Mouse (Mus musculus) heart, postnatal 14 days (tissue): ENCODE data around the gene Sh3d19. TPM values are rescaled to one million over a fixed set of nuclear protein-coding genes. Genes with fewer than 3 reads are reported as not detected.

Experiments used
- DNase-seq, 2 experiments: peaks; one replicate each; pipeline ENCODE4 v3.0.0; 2021 to 2022
- intact Hi-C: fragments of 180-260 bp; cut with DNase I; formaldehyde crosslinking; loops from one replicate; pipeline ENCODE4 v1.15.1; 2025
- total RNA-seq, 2 experiments: library from RNA; stranded (reverse); gene quantifications; 2 replicates each; pipeline ENCODE4 v1.2.3; 2021

Gene Sh3d19
- total RNA-seq, 2 experiments from 2014 or later, result 20.8 to 28.1 TPM

GRCm38 (mm10) chr3:86021651-86022050 lies 50.7 kb downstream of the Sh3d19 start:
- no peak for DNase-seq
- intact Hi-C loops, result no loop called here

GRCm38 (mm10) chr3:86024065-86024795 lies 53.3 kb downstream of the Sh3d19 start:
- intact Hi-C loops, result no loop called here
- DNase-seq, result no peak

- intact Hi-C loops, result no loop called here
- DNase-seq, result no peak
Measured at GRCm38 (mm10) chr3:86025341-86026137, 54.6 kb downstream of the Sh3d19 start.

- DNase-seq, result no peak
- intact Hi-C loops, result no loop called here
Measured at GRCm38 (mm10) chr3:86028658-86029375, 57.9 kb downstream of the Sh3d19 start.

- intact Hi-C loops, result no loop called here
- peak; percentile 21 to 22 for DNase-seq
Measured at GRCm38 (mm10) chr3:86030566-86030965, 59.7 kb downstream of the Sh3d19 start.

- intact Hi-C loops, result no loop called here
- no peak for DNase-seq
Measured at GRCm38 (mm10) chr3:86033455-86034090, 62.7 kb downstream of the Sh3d19 start.

GRCm38 (mm10) chr3:86037926-86038484 lies 67.1 kb downstream of the Sh3d19 start:
- intact Hi-C loops, result no loop called here
- no peak for DNase-seq

GRCm38 (mm10) chr3:86038648-86039047 lies 67.7 kb downstream of the Sh3d19 start:
- intact Hi-C loops, result no loop called here
- peak; percentile 68 to 70 for DNase-seq

GRCm38 (mm10) chr3:86040286-86041201 lies 69.6 kb downstream of the Sh3d19 start:
- DNase-seq, result peak; percentile 33 to 48
- intact Hi-C loops, result loop anchor here (5.0 kb wide), 1 partner anchor 68 kb away; the partner anchor contains the start of gene Sh3d19

GRCm38 (mm10) chr3:86047686-86048408 lies 76.9 kb downstream of the Sh3d19 start:
- intact Hi-C loops, result no loop called here
- no peak for DNase-seq

- DNase-seq, result no peak
- intact Hi-C loops, result no loop called here
Measured at GRCm38 (mm10) chr3:86049041-86049440, 78.1 kb downstream of the Sh3d19 start.

GRCm38 (mm10) chr3:86056678-86057077 lies 85.8 kb downstream of the Sh3d19 start:
- peak; percentile 59 to 68 for DNase-seq
- intact Hi-C loops, result no loop called here

GRCm38 (mm10) chr3:86057436-86058095 lies 86.7 kb downstream of the Sh3d19 start:
- intact Hi-C loops, result no loop called here
- DNase-seq, result no peak

- DNase-seq, result no peak
- intact Hi-C loops, result no loop called here
Measured at GRCm38 (mm10) chr3:86069646-86070250, 98.8 kb downstream of the Sh3d19 start.

- intact Hi-C loops, result no loop called here
- DNase-seq, result no peak
Measured at GRCm38 (mm10) chr3:86070799-86071198, 99.9 kb downstream of the Sh3d19 start.

GRCm38 (mm10) chr3:86072066-86072465 lies 101.2 kb downstream of the Sh3d19 start:
- no peak for DNase-seq
- intact Hi-C loops, result no loop called here

- intact Hi-C loops, result no loop called here
- no peak for DNase-seq
Measured at GRCm38 (mm10) chr3:86072889-86073288, 102.0 kb downstream of the Sh3d19 start.

- no peak for DNase-seq
- intact Hi-C loops, result no loop called here
Measured at GRCm38 (mm10) chr3:86075593-86075992, 104.7 kb downstream of the Sh3d19 start.
